Mouse (Mus musculus) cerebellum, adult 2 months (tissue): ENCODE data around the gene Rspry1.

Experiments used
- CTCF ChIP-seq: fragments of 200-500 bp; IDR thresholded peaks from 2 replicates; pipeline ENCODE4 v1.5.1; 2011; ENCODE audit warnings: low read depth, mild to moderate bottlenecking, control low read depth, low read length, moderate library complexity, borderline replicate concordance; ENCODE audit not compliant: insufficient read depth
- POLR2A ChIP-seq: fragments of 200-500 bp; IDR thresholded peaks from 2 replicates; pipeline ENCODE4 v1.6.1; 2011; ENCODE audit warnings: low read length, control low read depth, borderline replicate concordance; ENCODE audit not compliant: insufficient read depth

DNA sequence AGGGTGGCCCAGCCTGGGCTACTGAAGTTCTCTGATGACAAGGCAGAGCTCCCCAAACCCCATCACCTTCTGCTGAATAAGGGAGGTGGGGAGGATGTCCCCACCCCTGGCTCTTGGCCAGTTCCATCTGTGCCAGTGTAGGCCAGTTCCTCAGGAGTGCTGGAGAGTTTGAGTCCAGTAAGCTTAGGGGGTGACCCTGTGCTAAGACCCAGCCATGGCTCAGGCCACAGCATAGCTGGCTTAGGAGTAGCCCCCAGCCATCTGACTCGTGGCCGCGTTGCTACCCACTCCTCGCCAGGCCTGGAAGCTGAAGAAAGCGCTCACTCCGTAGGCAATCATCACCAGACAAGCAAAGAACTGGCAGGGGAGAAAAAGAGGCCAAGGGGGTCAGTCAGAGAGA is 74.2 kb downstream of the Rspry1 start:
- TF ChIP-seq CTCF (no peak), POLR2A (no peak)
